Mouse (Mus musculus): Measurements from ENCODE around the gene Tbc1d30.

Gene Tbc1d30

GRCm38 (mm10) chr10:121310511-121311221, 40.4 kb downstream of the Tbc1d30 start:
- peak; percentile 49 to 59 for DNase-seq

- DNase-seq = no peak
Observed at GRCm38 (mm10) chr10:121309801-121310510, 41.1 kb downstream of the Tbc1d30 start.

- no peak for DNase-seq
Observed at GRCm38 (mm10) chr10:121309123-121309655, 41.9 kb downstream of the Tbc1d30 start.

DNA sequence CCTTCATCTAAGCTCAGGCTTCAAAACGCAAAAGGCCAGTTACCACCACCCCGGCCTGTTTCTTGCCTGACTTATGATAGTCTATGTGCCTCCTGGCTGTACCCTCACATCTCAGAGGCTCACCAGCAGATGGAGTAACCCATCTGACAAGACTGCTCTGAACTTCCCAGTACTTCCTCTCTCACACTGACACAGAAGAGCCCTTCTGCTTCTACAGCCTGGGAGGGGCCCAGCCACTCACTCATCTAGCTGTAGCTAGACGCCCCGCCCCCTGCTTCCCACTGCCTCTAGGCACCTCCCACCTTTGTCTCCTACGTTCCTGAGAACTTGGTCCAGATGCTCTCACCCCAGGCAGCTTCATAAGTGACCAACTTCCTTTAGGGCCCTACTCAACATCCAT, 45.6 kb downstream of the Tbc1d30 start:
- peak; percentile 21 to 49 for DNase-seq

DNA sequence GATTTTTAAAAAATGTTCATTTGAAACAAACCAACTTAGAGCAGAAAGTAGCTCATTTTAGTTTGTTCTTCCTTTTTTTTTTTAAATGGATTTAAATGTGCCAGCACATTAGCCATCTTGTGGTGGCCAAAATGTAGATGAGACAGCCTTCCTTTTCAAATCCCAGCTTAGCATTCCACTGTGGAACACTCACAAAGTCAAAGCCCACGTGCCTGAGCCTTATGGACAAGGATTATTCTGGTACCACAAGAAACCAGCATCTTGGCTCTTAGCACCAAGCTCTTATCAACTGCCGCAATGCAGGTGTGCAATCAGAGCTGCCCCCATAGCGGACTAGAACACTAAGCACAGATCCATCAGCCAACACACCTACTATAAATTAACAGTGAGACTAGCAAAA, 47.5 kb downstream of the Tbc1d30 start:
- no peak for DNase-seq

GRCm38 (mm10) chr10:121301868-121302267, 49.2 kb downstream of the Tbc1d30 start:
- no peak for DNase-seq

- no peak for DNase-seq
Observed at GRCm38 (mm10) chr10:121300659-121301058, 50.4 kb downstream of the Tbc1d30 start.

GRCm38 (mm10) chr10:121297054-121297701, 53.9 kb downstream of the Tbc1d30 start:
- peak; percentile 45 to 48 for DNase-seq

GRCm38 (mm10) chr10:121294471-121294870, 56.6 kb downstream of the Tbc1d30 start:
- DNase-seq = no peak

- no peak for DNase-seq
Observed at GRCm38 (mm10) chr10:121293829-121294228, 57.2 kb downstream of the Tbc1d30 start.

DNA sequence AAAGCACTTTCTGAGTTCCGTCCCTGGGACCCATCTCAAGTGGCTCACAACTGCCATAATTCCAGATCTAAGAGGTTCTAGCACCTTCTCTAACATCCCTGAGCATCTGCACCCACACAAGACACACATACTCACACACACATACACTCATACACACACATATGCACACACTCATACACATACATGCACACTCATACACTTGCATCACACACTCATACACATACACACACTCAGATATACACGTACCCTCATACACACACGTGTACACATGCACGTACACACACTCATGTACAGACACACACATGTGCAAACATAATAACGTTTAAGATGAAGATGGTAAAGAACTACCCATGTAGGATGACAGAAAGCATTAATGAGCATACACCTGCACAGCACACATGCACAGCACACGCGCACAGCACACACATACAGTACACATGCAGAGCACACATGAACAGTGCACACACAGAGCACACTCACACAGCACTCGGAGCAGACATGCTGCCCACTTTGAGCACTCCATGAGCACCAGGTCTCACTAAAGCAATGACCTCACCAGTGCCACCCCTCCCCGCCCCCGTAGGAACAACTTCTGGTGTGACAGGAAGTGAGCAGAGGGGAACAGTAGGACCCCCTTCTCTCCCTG, 59.7 kb downstream of the Tbc1d30 start:
- DNase-seq = no peak

DNA sequence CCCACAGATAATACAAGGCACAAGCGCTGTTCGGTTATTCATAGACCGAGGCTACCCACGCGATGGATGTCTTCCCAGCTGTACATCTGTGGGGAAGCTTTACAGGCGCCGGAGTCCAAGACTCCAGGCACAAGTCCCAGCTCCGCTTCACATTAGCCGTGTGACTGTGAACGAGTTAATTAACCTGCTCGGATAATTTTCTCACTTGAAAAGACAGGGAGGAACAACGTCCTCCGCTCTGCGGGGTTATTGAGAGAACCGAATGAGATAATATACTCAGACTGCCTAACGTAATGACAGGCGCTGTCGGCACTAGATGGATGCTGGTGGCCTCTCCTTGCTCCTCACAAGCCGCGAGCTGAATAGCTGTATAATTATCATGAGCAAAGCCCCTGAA, 60.4 kb downstream of the Tbc1d30 start:
- no peak for DNase-seq

DNA sequence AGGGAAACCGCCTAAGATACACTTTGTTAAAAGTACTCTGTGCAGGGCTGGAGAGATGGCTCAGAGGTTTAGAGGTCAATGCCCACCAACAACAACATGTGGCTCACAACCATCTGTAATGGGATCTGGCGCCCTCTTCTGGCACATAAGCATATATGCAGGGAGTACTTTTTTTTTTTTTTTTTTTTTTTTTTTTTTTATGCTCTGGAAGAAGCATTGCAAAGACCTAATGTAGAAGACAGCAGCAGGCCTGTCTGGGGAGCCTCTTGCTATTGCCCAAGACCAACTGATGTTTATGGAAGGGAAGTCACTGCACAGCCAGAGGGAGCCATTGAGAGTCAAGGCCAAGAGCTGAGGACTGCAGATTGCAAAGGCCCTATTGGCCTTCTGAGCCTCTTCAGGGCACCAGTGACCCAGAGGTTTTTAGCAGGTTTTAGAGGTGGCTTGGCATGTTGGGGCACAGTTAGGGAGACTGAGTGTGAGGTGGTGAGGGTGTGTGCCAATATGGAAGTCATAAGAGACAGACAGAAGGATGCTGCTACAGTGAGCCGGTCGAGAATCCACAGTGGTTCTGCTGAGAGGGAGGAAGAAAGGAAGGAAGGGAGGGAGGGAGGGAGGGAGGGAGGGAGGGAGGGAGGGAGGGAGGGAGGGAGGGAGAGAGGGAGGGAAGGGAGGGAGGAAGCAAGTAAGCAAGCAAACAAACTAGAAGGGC, 61.0 kb downstream of the Tbc1d30 start:
- DNase-seq = no peak

DNA sequence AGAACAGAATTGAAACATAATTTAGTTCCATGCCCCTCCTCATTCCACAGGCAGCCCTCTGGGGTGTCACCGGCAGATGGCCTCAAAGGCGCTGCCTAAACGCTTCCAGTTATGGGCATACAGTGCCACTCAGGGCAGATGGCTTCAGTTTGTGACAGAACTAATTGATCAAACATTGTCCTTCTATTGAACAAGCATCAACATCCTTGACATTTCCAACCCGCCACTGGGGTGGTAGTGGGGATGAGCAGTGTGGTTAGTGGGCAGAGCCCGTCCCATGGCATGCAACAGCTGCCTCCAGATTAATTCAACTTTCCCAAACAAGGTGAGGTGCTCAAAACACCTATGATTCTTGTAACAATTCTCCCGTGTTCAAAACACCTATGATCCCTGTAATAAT, 68.2 kb downstream of the Tbc1d30 start:
- no peak for DNase-seq

DNA sequence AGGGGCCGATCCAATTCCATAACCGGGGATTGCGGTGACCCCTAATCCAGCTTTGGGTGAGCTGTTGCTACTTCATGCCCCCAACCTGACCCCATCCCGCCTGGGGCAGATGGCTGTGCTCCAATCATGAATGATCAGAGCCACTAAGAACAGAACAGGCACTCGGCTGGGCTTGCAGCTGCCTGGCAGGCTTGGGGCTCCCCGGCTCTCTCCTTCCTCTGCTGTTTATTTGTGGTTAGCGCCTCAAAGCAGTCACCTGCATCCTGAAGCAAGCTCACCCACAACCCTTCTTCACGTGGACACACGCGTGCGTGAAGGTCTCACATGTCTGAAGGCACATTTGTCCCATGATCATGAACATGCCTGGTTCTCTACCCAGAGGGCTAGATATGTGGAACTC, 68.6 kb downstream of the Tbc1d30 start:
- DNase-seq = peak; percentile 38 to 64

- DNase-seq = no peak
Observed at GRCm38 (mm10) chr10:121280943-121281342, 70.1 kb downstream of the Tbc1d30 start.

DNA sequence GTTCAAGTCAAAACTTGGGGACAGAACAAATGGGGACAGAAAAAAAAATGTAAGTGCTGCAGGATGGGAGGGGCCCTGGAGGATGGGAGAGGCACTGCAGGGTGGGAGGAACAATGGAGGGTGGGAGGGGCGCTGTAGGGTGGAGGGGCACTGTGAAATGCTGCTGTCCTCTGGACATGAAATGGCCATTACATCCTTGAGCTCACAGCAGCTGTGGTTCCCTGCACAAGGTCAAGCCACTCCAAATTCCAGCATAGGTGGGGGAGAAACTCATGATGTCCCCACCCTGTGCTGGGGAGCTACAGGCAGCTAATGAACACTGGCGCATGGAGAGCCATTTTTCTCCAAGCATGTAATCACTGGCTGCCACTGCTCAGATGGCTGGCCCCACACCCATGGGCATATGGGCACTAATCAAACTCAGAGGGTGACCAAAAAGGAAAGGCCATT, 74.0 kb downstream of the Tbc1d30 start:
- DNase-seq = no peak

DNA sequence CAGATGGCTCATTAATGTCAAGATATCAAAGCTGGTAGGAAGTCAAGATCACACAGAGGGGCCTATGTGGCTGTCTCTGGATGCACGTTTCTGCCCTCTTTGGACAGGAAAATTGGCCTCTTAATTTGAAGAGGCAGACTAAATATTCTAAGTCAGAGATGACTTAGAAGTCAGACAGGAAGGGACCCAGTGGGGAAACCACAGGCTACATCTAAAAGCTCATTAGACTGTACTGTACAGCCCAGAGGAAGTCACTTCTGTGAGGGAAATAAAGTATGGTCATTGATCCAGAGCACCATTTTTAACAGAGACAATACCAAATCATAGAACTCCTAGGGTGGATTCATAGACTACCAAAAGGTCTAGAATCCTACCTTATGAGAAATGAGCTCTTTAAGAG, 76.1 kb downstream of the Tbc1d30 start:
- DNase-seq = no peak

GRCm38 (mm10) chr10:121271002-121271401, 80.1 kb downstream of the Tbc1d30 start:
- no peak for DNase-seq

GRCm38 (mm10) chr10:121268771-121269170, 82.3 kb downstream of the Tbc1d30 start:
- DNase-seq = no peak

GRCm38 (mm10) chr10:121264204-121264575, 86.9 kb downstream of the Tbc1d30 start:
- DNase-seq = peak in 1 of 2 experiments; percentile 15

- DNase-seq = peak; percentile 23 to 32
Observed at GRCm38 (mm10) chr10:121263520-121264203, 87.4 kb downstream of the Tbc1d30 start.

Measured in thymus, postnatal 36 days (tissue).